Mouse (Mus musculus) hindlimb bud, embryonic 11.5 days (tissue): Measurements from ENCODE around the gene Chrm2.

Experiments used
- DNase-seq: peaks from one replicate; pipeline ENCODE4 v3.0.0-alpha.2; 2012; ENCODE audit warnings: low read depth, low spot score; ENCODE audit errors: extremely low spot score

Chrm2 gene

GRCm38 (mm10) chr6:36387612-36388400, at the start of gene Chrm2:
Gene Chrm2 (plus strand): TSS chr6:36388084.
- DNase-seq: no peak

- DNase-seq: no peak
These were observed 13.9 kb upstream of the Chrm2 start for GRCm38 (mm10) chr6:36373983-36374382.

GRCm38 (mm10) chr6:36377936-36378335, 9.9 kb upstream of the Chrm2 start:
- no peak for DNase-seq

- no peak for DNase-seq
These were observed 3.8 kb upstream of the Chrm2 start for GRCm38 (mm10) chr6:36384102-36384501.

- no peak for DNase-seq
These were observed 746 bp downstream of the Chrm2 start for GRCm38 (mm10) chr6:36388401-36389259.

GRCm38 (mm10) chr6:36389260-36389965, 1.5 kb downstream of the Chrm2 start:
- DNase-seq: no peak

- DNase-seq: no peak
These were observed 5.8 kb downstream of the Chrm2 start for GRCm38 (mm10) chr6:36393705-36394104.

GRCm38 (mm10) chr6:36405139-36405538, 17.3 kb downstream of the Chrm2 start:
- no peak for DNase-seq

GRCm38 (mm10) chr6:36409016-36409415, 21.1 kb downstream of the Chrm2 start:
- no peak for DNase-seq

- no peak for DNase-seq
These were observed 22.2 kb downstream of the Chrm2 start for GRCm38 (mm10) chr6:36410057-36410456.

GRCm38 (mm10) chr6:36419716-36420115, 31.8 kb downstream of the Chrm2 start:
- no peak for DNase-seq

GRCm38 (mm10) chr6:36437964-36438363, 50.1 kb downstream of the Chrm2 start:
- DNase-seq: no peak

GRCm38 (mm10) chr6:36439218-36439617, 51.3 kb downstream of the Chrm2 start:
- no peak for DNase-seq

GRCm38 (mm10) chr6:36451480-36451879, 63.6 kb downstream of the Chrm2 start:
- DNase-seq: no peak

GRCm38 (mm10) chr6:36455071-36455470, 67.2 kb downstream of the Chrm2 start:
- no peak for DNase-seq

- no peak for DNase-seq
These were observed 69.1 kb downstream of the Chrm2 start for GRCm38 (mm10) chr6:36457015-36457414.

- no peak for DNase-seq
These were observed 76.1 kb downstream of the Chrm2 start for GRCm38 (mm10) chr6:36464008-36464407.

GRCm38 (mm10) chr6:36484132-36484665, 96.3 kb downstream of the Chrm2 start:
- no peak for DNase-seq

GRCm38 (mm10) chr6:36507008-36507663, 119.3 kb downstream of the Chrm2 start:
- DNase-seq: no peak

GRCm38 (mm10) chr6:36507946-36508345, 120.1 kb downstream of the Chrm2 start:
- DNase-seq: no peak

GRCm38 (mm10) chr6:36508469-36508868, 120.6 kb downstream of the Chrm2 start:
- DNase-seq: no peak
